Mouse (Mus musculus): ENCODE data around the gene Larp1.
"Not testable (repeated sequence)": the region's sequence is repeated elsewhere in the genome, so short reads cannot be mapped to it uniquely, and the experiment has no call there.

Larp1 gene

GRCm38 (mm10) chr11:58029869-58030268 lies 21.0 kb downstream of the Larp1 start:
- DNase-seq = no peak

- no peak for DNase-seq
Measured at GRCm38 (mm10) chr11:58031176-58031575, 22.3 kb downstream of the Larp1 start.

GRCm38 (mm10) chr11:58033635-58034034 lies 24.8 kb downstream of the Larp1 start:
- DNase-seq = peak; percentile 24 to 38

- DNase-seq = peak; percentile 33 to 44
Measured at GRCm38 (mm10) chr11:58039027-58039426, 30.2 kb downstream of the Larp1 start.

GRCm38 (mm10) chr11:58042861-58043431 lies 34.1 kb downstream of the Larp1 start:
- DNase-seq = no peak

GRCm38 (mm10) chr11:58046438-58046837 lies 37.6 kb downstream of the Larp1 start:
- DNase-seq = peak in 1 of 2 experiments; percentile 56

- DNase-seq = peak; percentile 34 to 72
Measured at GRCm38 (mm10) chr11:58057455-58057854, 48.6 kb downstream of the Larp1 start.

GRCm38 (mm10) chr11:58059752-58060151 lies 50.9 kb downstream of the Larp1 start:
- DNase-seq = not testable (repeated sequence)

- DNase-seq = not testable (repeated sequence)
Measured at GRCm38 (mm10) chr11:58061218-58061617, 52.4 kb downstream of the Larp1 start.

GRCm38 (mm10) chr11:58062586-58062985 lies 53.7 kb downstream of the Larp1 start:
- DNase-seq = no peak

GRCm38 (mm10) chr11:58065025-58065424 lies 56.2 kb downstream of the Larp1 start:
- no peak for DNase-seq

- DNase-seq = no peak
Measured at GRCm38 (mm10) chr11:58072978-58073377, 64.1 kb downstream of the Larp1 start.

- DNase-seq = no peak
Measured at GRCm38 (mm10) chr11:58077270-58077669, 68.4 kb downstream of the Larp1 start.

- DNase-seq = no peak
Measured at GRCm38 (mm10) chr11:58081716-58082115, 72.9 kb downstream of the Larp1 start.

- peak in 1 of 2 experiments; percentile 10 for DNase-seq
Measured at GRCm38 (mm10) chr11:58092541-58092940, 83.7 kb downstream of the Larp1 start.

GRCm38 (mm10) chr11:58093021-58093528 lies 84.2 kb downstream of the Larp1 start, which contains the start of gene Gm12248:
Gene Gm12248 (minus strand): TSS chr11:58093134.
- DNase-seq = peak; percentile 31 to 61

- no peak for DNase-seq
Measured at GRCm38 (mm10) chr11:58094766-58095165, 85.9 kb downstream of the Larp1 start.

- no peak for DNase-seq
Measured at GRCm38 (mm10) chr11:58095561-58095960, 86.7 kb downstream of the Larp1 start.

GRCm38 (mm10) chr11:58096160-58096559 lies 87.3 kb downstream of the Larp1 start:
- DNase-seq = no peak

GRCm38 (mm10) chr11:58096821-58097620 lies 88.2 kb downstream of the Larp1 start:
- DNase-seq = no peak

GRCm38 (mm10) chr11:58097621-58098365 lies 88.9 kb downstream of the Larp1 start:
- DNase-seq = peak; percentile 15 to 43

GRCm38 (mm10) chr11:58098366-58098720 lies 89.5 kb downstream of the Larp1 start:
- DNase-seq = peak in 1 of 2 experiments; percentile 10

- no peak for DNase-seq
Measured at GRCm38 (mm10) chr11:58100006-58100405, 91.1 kb downstream of the Larp1 start.
